Mouse (Mus musculus): ENCODE data around the gene Tnnc1.

- TF ChIP-seq CTCF (IDR thresholded peaks at IDR 0.05; ENCODE audit: low read depth, low read length) (no peak), POLR2A (IDR thresholded peaks at IDR 0.05; ENCODE audit: borderline replicate concordance, low read depth, low read length) (no peak)
Observed at GRCm38 (mm10) chr14:31216846-31217245, 8.7 kb downstream of the Tnnc1 start, which contains the start of gene Nisch.

Data from bone marrow macrophage, adult 2 months (primary cell).